Mouse (Mus musculus) 3T3-L1 (cell line): ENCODE data around the gene Tm9sf2.
A peak's percentile ranks its signal among the peaks of the same experiment; 100 is the strongest.
"Not testable (repeated sequence)": the region's sequence is repeated elsewhere in the genome, so short reads cannot be mapped to it uniquely, and the experiment has no call there.

Experiments used
- DNase-seq: peaks from one replicate; pipeline ENCODE4 v3.0.0-alpha.2; 2015; ENCODE audit warnings: low read depth, low spot score

Gene Tm9sf2

GRCm38 (mm10) chr14:122099584-122099983, 7.3 kb upstream of the Tm9sf2 start:
- no peak for DNase-seq

- DNase-seq = not testable (repeated sequence)
These were observed 4.9 kb upstream of the Tm9sf2 start for GRCm38 (mm10) chr14:122101890-122102289.

DNA sequence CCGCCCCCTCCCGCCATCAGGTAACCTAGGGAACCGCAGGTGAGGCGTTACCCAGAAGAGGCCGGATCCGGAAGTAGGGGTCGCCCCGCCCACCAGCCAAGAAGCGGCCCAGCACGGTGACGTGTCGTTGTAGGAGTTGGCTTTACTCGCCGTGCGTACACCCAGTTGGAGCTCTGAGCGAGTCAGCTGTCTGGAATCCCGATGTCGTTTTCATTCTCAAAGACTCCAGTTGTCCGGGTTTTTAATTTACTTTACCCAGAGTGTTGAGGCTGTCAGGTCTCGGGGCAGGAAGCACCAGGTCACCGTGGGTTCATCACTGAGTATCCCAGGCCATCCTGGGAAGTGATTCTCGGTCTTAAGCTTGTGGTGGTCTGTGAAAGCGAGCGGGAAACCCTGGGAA, 2.0 kb upstream of the Tm9sf2 start:
- peak; percentile 98 for DNase-seq

- DNase-seq = peak; percentile 20
These were observed 1.2 kb upstream of the Tm9sf2 start for GRCm38 (mm10) chr14:122105391-122106285.

GRCm38 (mm10) chr14:122107481-122108214, 810 bp downstream of the Tm9sf2 start:
- peak; percentile 31 for DNase-seq

GRCm38 (mm10) chr14:122111681-122112080, 4.8 kb downstream of the Tm9sf2 start:
- DNase-seq = peak; percentile 43

- DNase-seq = no peak
These were observed 5.5 kb downstream of the Tm9sf2 start for GRCm38 (mm10) chr14:122112311-122112710.

GRCm38 (mm10) chr14:122116200-122116599, 9.4 kb downstream of the Tm9sf2 start:
- peak; percentile 14 for DNase-seq

DNA sequence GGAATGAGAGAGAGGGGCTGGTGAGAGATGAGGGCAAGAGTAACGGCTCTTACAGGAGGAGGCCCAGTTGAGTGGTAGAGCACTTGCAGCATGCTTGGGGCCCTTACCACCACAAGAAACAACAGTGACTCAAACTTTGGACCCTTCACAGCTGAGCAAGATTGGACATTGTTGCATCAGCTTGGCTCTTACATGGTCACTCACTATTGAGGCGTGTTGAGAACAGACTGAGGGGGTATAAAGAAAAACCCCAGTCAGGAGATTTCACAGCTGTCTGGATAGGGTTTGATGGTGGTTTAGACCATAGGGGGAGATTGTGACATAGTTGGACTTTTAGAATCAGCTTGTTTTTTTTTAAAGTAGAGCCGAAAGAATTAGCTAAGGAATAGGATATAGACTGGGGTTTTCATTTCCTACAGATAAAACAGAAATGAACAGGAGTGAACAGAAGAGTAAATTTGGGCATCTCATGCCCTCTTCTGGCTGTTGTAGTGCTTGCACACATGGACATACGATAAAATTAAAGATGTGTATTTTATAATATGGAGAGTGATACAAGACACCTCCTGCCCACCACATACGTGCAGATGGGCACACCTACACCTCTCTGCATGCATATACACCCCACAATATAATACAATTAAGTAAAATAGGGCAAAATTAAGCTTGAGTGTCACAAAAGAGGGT, 23.4 kb downstream of the Tm9sf2 start:
- DNase-seq = peak; percentile 73

DNA sequence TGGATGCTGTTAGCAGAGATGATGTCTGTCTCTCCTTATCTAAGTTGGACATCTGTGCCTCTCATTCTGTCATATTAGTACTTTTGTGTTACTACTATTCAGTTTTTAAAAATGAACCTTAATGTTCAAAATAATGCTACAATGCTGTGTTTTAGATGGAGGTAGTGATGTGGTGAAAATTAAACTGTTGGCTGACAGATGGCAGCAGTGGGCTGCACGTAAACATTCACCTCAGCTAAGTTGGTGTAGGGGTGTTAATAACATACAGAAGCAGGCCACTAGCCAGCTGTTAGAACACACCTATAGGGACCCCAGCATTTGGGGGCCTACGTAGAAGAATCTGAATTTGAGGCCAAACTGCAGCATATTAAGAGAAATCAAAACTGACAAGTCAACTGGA, 24.8 kb downstream of the Tm9sf2 start:
- no peak for DNase-seq

GRCm38 (mm10) chr14:122136368-122136928, 29.6 kb downstream of the Tm9sf2 start:
- no peak for DNase-seq

DNA sequence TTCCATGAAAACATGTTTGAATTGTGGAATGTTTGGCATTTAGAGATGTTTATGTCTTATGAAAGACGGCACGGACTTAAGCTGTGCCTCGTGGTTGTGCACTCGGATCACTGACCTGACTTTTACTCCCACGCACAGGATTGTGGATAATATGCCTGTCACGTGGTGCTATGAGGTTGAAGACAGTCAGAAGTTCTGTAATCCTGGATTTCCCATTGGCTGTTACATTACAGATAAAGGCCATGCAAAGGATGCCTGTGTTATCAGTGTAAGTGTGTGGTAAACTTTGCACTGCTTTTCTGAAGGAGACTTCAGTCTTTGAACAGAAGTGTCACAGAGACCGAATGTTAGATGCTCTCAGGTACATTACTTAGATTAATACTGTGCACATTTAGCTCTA, 30.4 kb downstream of the Tm9sf2 start:
- no peak for DNase-seq

GRCm38 (mm10) chr14:122140126-122140525, 33.3 kb downstream of the Tm9sf2 start:
- DNase-seq = no peak

- no peak for DNase-seq
These were observed 36.9 kb downstream of the Tm9sf2 start for GRCm38 (mm10) chr14:122143585-122144269.

- DNase-seq = no peak
These were observed 38.5 kb downstream of the Tm9sf2 start for GRCm38 (mm10) chr14:122145374-122145773.

- no peak for DNase-seq
These were observed 43.8 kb downstream of the Tm9sf2 start for GRCm38 (mm10) chr14:122150616-122151015.

GRCm38 (mm10) chr14:122157738-122158137, 50.9 kb downstream of the Tm9sf2 start:
- no peak for DNase-seq

DNA sequence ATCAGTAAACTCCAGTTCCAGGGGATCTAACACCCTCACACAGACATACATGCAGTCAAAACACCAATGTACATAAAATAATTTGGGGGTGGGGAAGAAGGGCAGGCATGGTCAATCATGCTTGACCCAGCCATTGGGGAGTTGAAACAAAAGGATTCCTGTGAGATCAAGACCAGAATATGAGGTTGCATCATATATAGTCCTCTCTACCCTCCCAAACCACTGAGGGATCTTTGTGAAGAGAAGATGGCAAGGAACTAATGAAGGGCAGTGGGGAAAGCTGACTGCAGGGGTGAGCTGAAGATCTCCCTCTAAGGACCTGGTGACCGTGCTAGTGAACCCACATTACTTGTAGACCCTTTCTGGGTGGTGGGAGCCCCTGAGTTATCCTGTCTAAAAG, 54.1 kb downstream of the Tm9sf2 start:
- no peak for DNase-seq

DNA sequence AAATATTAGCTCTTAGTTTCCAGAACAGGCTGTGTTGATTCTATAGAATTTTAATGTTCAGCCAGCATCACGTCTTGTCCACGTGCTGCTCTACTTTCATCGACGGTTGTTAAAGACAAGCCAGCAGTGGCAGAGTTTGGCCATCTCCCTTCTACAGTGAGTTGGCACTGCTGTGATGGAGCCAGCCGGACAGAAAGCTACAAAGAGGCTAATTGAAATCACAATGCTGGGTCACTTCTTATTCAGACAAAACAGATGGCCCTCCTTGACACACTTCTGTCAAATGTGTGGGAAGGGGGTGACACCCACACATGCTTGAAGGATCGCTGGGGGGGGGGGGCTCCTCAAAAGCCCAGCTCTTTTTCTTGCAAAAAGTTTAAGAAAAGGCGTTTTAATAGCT, 62.1 kb downstream of the Tm9sf2 start:
- DNase-seq = no peak

DNA sequence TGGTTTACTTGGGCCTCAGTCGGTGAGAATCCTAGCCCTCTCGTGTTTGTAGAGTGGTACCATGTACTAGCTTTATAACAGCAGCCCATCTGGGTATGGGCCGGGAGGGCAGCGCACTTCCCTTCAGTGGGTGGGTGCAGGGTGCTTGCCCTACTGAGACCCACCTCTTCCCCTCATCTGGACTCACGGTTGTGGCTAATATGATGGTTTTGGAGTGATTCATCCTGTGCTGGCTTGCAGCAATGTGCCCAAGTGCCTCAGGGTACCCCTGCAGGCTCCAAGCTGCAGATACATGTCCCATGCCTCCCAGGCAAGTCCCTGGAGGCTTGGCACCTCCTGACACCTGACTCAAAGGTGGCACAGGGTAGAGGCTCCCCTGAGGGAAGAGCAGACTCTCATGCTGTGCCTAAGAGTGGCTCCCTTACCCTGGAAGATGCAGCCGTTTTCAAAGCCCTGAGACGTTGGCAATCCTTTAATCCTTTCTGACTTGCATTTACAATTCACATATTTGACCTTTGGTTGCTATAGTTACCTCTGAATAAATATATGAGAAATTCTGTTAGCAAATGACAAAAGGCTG, 63.5 kb downstream of the Tm9sf2 start:
- DNase-seq = peak; percentile 10

GRCm38 (mm10) chr14:122171031-122171430, 64.2 kb downstream of the Tm9sf2 start:
- DNase-seq = no peak
